Mouse (Mus musculus) kidney, postnatal 14 days (tissue): ENCODE results near the gene Spa17.
A peak's percentile ranks its signal among the peaks of the same experiment; 100 is the strongest.

Experiments used
- DNase-seq: peaks from one replicate; pipeline ENCODE4 v3.0.0; 2022; ENCODE audit warnings: mixed read lengths

Spa17 gene

GRCm38 (mm10) chr9:37613182-37613910, at the start of gene Spa17:
TSS of gene Spa17 (minus strand) at chr9:37613722.
- DNase-seq: peak; percentile 94

GRCm38 (mm10) chr9:37663210-37663609, 49.7 kb upstream of the Spa17 start:
- no peak for DNase-seq

- DNase-seq: no peak
Observed at GRCm38 (mm10) chr9:37659413-37659812, 45.9 kb upstream of the Spa17 start.

- DNase-seq: peak; percentile 90
Observed at GRCm38 (mm10) chr9:37656931-37657481, 43.5 kb upstream of the Spa17 start, which contains the start of gene Tbrg1. TSS of gene Tbrg1 (minus strand) at chr9:37657312.

- peak; percentile 11 for DNase-seq
Observed at GRCm38 (mm10) chr9:37656439-37656881, 42.9 kb upstream of the Spa17 start.

- no peak for DNase-seq
Observed at GRCm38 (mm10) chr9:37655961-37656360, 42.4 kb upstream of the Spa17 start.

- no peak for DNase-seq
Observed at GRCm38 (mm10) chr9:37653836-37654235, 40.3 kb upstream of the Spa17 start.

GRCm38 (mm10) chr9:37650639-37651038, 37.1 kb upstream of the Spa17 start:
- no peak for DNase-seq

- DNase-seq: no peak
Observed at GRCm38 (mm10) chr9:37646246-37646645, 32.7 kb upstream of the Spa17 start.

GRCm38 (mm10) chr9:37638721-37639120, 25.2 kb upstream of the Spa17 start:
- no peak for DNase-seq

- peak; percentile 22 for DNase-seq
Observed at GRCm38 (mm10) chr9:37636800-37637542, 23.4 kb upstream of the Spa17 start.

GRCm38 (mm10) chr9:37636335-37636734, 22.8 kb upstream of the Spa17 start:
- peak; percentile 44 for DNase-seq

- DNase-seq: no peak
Observed at GRCm38 (mm10) chr9:37634269-37634668, 20.7 kb upstream of the Spa17 start.

- no peak for DNase-seq
Observed at GRCm38 (mm10) chr9:37632305-37632704, 18.8 kb upstream of the Spa17 start.

- no peak for DNase-seq
Observed at GRCm38 (mm10) chr9:37629941-37630340, 16.4 kb upstream of the Spa17 start.

GRCm38 (mm10) chr9:37628581-37628980, 15.1 kb upstream of the Spa17 start:
- DNase-seq: no peak

- no peak for DNase-seq
Observed at GRCm38 (mm10) chr9:37627263-37627662, 13.7 kb upstream of the Spa17 start.

GRCm38 (mm10) chr9:37626103-37626567, 12.6 kb upstream of the Spa17 start:
- DNase-seq: peak; percentile 49

GRCm38 (mm10) chr9:37625641-37626040, 12.1 kb upstream of the Spa17 start:
- DNase-seq: no peak

- DNase-seq: no peak
Observed at GRCm38 (mm10) chr9:37625129-37625528, 11.6 kb upstream of the Spa17 start.

GRCm38 (mm10) chr9:37624502-37624901, 11.0 kb upstream of the Spa17 start:
- DNase-seq: no peak

- no peak for DNase-seq
Observed at GRCm38 (mm10) chr9:37623981-37624380, 10.5 kb upstream of the Spa17 start.

- no peak for DNase-seq
Observed at GRCm38 (mm10) chr9:37621290-37621689, 7.8 kb upstream of the Spa17 start.

GRCm38 (mm10) chr9:37616770-37617169, 3.2 kb upstream of the Spa17 start:
- peak; percentile 55 for DNase-seq
